Mouse (Mus musculus) thymus, postnatal 36 days (tissue): ENCODE results near the gene Trp53bp1.
A peak's percentile ranks its signal among the peaks of the same experiment; 100 is the strongest.

Experiments used
- DNase-seq, 2 experiments: peaks; one replicate each; pipeline ENCODE4 v3.0.0; 2022; ENCODE audit warnings: mixed read lengths in 2 of 2

Gene Trp53bp1

DNA sequence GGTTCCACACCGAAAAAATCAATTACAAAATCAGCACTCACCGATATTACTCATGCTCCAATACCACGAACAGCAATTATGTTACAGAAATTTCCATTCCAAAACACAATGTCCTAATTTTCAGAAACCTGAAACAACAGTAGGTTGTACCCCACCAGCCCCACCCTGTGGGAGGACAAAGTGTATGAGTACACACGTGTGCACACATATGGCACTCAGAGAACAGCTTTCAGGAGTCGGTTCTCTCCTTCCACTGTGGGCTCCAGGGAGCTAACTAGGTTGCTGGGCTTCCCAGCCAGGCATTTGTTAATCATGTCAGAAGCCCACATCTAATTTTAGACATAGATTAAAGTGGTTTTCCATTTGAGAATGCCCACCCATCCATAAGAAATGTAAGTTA, 27.1 kb downstream of the Trp53bp1 start:
- no peak for DNase-seq

DNA sequence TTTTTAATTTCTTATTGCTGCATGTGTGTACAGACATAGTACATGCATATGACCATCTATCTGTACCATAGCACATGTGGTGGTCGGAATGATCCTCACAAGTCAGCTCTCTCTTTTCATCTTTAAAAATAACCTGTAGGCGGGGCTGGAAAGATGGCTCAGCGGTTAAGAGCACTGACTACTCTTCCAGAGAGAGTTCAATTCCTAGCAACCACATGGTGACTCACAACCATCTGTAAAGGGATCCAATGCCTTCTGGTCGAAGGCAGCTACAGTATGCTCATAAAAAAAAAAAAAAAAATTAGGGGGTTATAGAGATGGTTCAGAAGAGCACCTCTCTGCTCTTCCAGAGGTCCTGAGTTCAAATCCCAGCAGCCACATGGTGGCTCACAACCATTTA, 31.8 kb downstream of the Trp53bp1 start:
- no peak for DNase-seq

- DNase-seq = no peak
Measured at GRCm38 (mm10) chr2:121235460-121236072, 35.6 kb downstream of the Trp53bp1 start.

- DNase-seq = no peak
Measured at GRCm38 (mm10) chr2:121228135-121228534, 43.1 kb downstream of the Trp53bp1 start.

- no peak for DNase-seq
Measured at GRCm38 (mm10) chr2:121223010-121223409, 48.2 kb downstream of the Trp53bp1 start.

- no peak for DNase-seq
Measured at GRCm38 (mm10) chr2:121219994-121220393, 51.2 kb downstream of the Trp53bp1 start.

DNA sequence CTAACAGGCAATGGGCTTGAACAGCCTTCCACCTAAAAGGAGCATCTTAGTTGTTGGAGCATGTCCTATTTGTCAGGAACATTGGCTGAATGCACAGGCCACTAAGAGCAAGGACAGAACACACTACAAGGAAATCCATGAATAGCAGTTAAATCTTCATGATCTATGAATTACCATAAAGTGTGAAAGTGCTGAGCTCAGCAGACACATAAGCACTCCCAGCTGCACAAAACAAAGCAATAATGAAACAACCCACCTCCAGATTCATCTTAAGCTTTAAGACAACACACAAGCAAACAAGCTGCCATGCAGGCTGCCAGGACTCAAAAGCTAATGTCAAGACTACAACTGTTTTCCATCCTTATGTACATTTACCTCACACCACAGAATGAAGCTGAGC, 52.0 kb downstream of the Trp53bp1 start:
- DNase-seq = no peak

DNA sequence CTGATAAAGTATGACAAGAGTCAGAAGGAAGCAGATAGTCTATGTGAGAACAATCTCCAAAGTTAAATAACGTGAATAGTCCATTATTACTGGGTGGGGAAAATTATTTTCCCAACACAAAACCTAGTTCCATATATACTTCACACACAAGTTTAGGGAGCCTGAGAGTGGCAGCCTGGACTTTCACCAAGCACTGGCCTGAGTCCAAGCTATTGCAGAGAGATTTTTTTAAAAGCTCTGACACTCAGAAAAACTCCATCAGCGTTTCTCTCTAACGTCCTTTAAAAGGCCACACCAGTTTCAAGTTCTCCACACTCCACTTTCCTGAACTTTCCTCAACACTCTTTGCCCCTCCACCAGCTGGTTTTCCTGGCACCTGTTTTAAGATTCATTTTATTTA, 56.7 kb downstream of the Trp53bp1 start:
- no peak for DNase-seq

DNA sequence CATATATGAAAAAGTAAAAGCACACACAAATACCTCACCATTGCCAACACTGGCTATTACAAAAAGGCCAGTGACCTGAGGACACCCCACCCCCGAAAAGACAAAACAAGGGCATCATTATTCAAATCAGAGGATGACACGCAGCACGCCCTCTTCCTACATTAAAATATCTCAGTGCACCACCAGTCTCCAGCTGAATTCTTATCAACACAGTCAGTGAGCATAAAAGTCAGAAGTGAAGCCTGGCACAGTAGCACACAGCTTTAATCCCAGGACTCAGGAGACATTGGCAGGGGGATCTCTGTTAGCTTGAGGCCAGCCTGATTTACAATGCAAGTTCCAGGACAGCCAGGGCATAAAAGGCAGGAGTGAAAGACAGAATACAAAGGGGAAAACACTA, 64.7 kb downstream of the Trp53bp1 start:
- no peak for DNase-seq

- DNase-seq = no peak
Measured at GRCm38 (mm10) chr2:121204276-121204675, 66.9 kb downstream of the Trp53bp1 start.

GRCm38 (mm10) chr2:121195466-121195865, 75.7 kb downstream of the Trp53bp1 start:
- DNase-seq = no peak

- DNase-seq = no peak
Measured at GRCm38 (mm10) chr2:121188530-121188929, 82.7 kb downstream of the Trp53bp1 start.

- no peak for DNase-seq
Measured at GRCm38 (mm10) chr2:121184142-121184541, 87.1 kb downstream of the Trp53bp1 start.

DNA sequence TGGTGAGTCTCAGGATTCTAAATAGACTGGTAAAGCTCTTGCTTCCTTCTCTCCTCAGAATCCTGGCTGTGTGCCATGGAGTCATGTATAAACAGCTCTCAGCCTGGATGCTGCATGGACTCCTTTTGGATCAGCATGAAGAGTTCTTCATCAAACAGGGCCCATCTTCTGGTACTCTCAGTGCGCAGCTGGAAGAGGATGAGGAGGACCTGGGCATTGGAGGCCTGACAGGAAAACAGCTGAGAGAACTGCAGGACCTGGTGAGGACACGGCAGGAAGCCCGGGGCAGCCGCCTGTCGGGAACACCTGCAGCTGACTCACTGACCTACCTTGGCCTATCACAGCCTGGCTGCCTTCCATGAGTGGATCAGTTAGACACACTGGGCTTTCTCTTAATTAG, 87.8 kb downstream of the Trp53bp1 start:
- DNase-seq = no peak

DNA sequence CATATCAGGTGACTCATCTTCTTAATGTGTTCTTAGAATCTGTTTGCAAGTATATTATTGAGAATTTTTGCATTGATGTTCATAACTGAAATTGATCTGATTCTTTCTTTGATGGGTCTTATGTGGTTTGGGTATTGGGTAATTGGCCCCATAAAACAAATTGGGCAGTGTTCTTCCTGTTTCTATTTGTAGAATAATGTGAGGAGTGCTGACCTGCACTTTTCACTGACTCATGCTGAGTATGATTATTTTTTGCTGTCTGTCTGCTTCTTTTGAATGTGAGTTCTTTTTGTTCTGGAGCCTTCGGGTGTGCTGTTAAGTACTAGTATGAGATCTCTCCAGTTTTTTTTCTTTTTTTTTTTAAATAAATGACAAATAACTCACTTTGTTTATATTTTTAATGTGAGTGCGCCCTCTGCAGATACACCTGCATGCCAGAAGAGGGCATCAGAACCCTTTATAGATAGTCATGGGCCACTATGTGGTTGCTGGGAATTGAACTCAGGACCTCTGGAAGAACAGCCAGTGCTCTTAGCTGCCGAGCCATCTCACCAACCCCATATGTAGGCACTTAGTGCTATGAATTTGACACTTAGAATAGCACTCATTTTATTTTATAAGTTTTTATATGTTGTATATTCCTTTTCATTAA, 92.3 kb downstream of the Trp53bp1 start:
- no peak for DNase-seq

- peak; percentile 89 to 93 for DNase-seq
Measured at GRCm38 (mm10) chr2:121170980-121171742, 100.0 kb downstream of the Trp53bp1 start, which contains the start of gene Zscan29. Gene Zscan29, minus strand, starts transcription at chr2:121171125.

GRCm38 (mm10) chr2:121170481-121170971, 100.7 kb downstream of the Trp53bp1 start, which contains the start of gene Tubgcp4:
Gene Tubgcp4, plus strand, starts transcription at chr2:121170654.
- no peak for DNase-seq

- DNase-seq = peak; percentile 24 to 28
Measured at GRCm38 (mm10) chr2:121169902-121170301, 101.3 kb downstream of the Trp53bp1 start.

DNA sequence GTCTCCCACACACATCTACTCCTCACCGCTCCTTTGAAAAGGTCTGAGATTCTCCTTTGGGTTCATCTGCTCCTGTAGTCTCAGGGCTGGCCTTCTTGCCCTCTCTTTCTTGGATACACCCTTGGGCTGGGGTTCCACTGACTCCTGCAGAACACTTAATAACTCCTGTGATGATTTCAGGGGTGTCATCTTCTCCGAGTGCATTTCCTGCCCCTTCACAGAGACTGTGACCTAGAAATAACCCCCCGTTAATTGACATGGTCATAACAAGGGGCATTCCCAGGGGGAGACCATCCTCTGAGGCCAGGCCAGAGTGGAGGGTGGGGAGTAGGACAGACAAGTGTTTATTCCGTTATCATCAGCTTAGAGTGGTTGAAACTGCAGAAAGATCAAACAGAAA, 102.0 kb downstream of the Trp53bp1 start:
- no peak for DNase-seq

DNA sequence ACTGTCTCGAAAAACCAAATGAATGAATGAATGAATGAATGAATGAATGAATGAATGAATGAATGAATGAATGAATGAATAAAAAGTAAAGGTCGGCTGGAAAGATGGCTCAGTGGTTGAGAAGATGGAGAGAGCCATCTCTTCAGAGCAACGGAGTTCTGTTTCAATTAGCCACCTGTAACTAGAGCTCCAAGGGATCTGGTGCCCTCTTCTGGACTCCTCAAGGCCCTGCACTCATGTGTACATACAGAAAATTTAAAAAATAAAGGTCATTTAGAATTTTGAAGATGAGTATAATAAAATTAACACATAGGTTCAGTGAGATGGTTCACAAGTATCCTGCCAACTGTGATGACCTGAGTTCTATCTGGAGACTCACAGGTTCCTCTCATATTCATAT, 118.1 kb downstream of the Trp53bp1 start:
- no peak for DNase-seq

GRCm38 (mm10) chr2:121149679-121150078, 121.5 kb downstream of the Trp53bp1 start:
- DNase-seq = no peak
